Mouse (Mus musculus): Measurements from ENCODE around the gene Spdye4a. TPM values are rescaled to one million over a fixed set of nuclear protein-coding genes. Genes with fewer than 3 reads are reported as not detected.
A peak's percentile ranks its signal among the peaks of the same experiment; 100 is the strongest.
"Not testable (repeated sequence)": the region's sequence is repeated elsewhere in the genome, so short reads cannot be mapped to it uniquely, and the experiment has no call there.

The Spdye4a gene
- polyA plus RNA-seq, 1 experiment = not detected

DNA sequence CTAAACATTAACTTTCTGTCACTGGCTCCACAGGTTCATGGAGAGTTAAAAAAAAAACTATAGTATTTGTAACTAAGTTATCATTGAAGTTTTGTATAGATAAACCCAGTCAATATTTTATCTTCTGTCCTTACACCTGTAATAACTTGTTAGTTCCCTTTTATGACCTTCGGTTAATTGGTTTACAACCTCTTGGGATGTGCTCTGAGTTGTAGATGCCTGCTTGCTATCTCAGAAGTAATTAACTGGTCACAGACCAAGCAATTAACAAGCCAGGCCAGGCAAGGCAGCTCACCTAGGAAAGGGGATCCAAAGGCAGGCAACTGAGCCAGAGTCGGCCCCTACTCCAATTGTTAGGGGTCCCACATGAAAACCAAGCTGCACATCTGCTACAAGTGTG is 12.9 kb downstream of the Spdye4a start:
- no peaks in the 10 kb centered on the region for H3K9me3 ChIP-seq (replicated peaks; ENCODE audit: control insufficient read depth, insufficient read depth, low read length, poor library complexity, severe bottlenecking)
- H3K27ac ChIP-seq (ENCODE audit: insufficient read depth, low read length) = no peak overlapping the region
- no peak overlapping the region for H3K9ac ChIP-seq (ENCODE audit: low read depth, poor library complexity, severe bottlenecking)
- H3K36me3 ChIP-seq (ENCODE audit: control insufficient read depth, insufficient read depth, low read length, poor library complexity, severe bottlenecking) = no peaks in the 10 kb centered on the region
- H3K4me1 ChIP-seq (ENCODE audit: control insufficient read depth, insufficient read depth, low read length) = no peaks in the 10 kb centered on the region
- no peak overlapping the region for H3K4me3 ChIP-seq (ENCODE audit: low read depth, low read length)
- TF ChIP-seq POLR2A (IDR thresholded peaks at IDR 0.05; ENCODE audit: insufficient read depth, low read length) (no peak), CTCF (IDR thresholded peaks at IDR 0.05; ENCODE audit: low read depth, low read length) (no peak), EP300 (IDR thresholded peaks at IDR 0.05; ENCODE audit: insufficient read depth, low read depth, low read length) (no peak)
- H3K27me3 ChIP-seq (ENCODE audit: control insufficient read depth, insufficient read depth, low read length, poor library complexity, severe bottlenecking) = no peaks in the 10 kb centered on the region

GRCm38 (mm10) chr5:143205015-143205414 is 21.7 kb downstream of the Spdye4a start:
- no peak overlapping the region for H3K27ac ChIP-seq (ENCODE audit: insufficient read depth, low read length)
- H3K27me3 ChIP-seq (ENCODE audit: control insufficient read depth, insufficient read depth, low read length, poor library complexity, severe bottlenecking) = no peaks in the 10 kb centered on the region
- no peak for TF ChIP-seq POLR2A (IDR thresholded peaks at IDR 0.05; ENCODE audit: insufficient read depth, low read length)
- peak; percentile 65 for TF ChIP-seq CTCF (IDR thresholded peaks at IDR 0.05; ENCODE audit: low read depth, low read length)
- TF ChIP-seq EP300 (IDR thresholded peaks at IDR 0.05; ENCODE audit: insufficient read depth, low read depth, low read length) = no peak
- H3K4me1 ChIP-seq (ENCODE audit: control insufficient read depth, insufficient read depth, low read length) = no peaks in the 10 kb centered on the region
- H3K4me3 ChIP-seq (ENCODE audit: low read depth, low read length) = no peak overlapping the region
- no peak overlapping the region for H3K9ac ChIP-seq (ENCODE audit: low read depth, poor library complexity, severe bottlenecking)
- no peaks in the 10 kb centered on the region for H3K36me3 ChIP-seq (ENCODE audit: control insufficient read depth, insufficient read depth, low read length, poor library complexity, severe bottlenecking)
- peaks cover 11% of the 10 kb centered on the region for H3K9me3 ChIP-seq (replicated peaks; ENCODE audit: control insufficient read depth, insufficient read depth, low read length, poor library complexity, severe bottlenecking)

DNA sequence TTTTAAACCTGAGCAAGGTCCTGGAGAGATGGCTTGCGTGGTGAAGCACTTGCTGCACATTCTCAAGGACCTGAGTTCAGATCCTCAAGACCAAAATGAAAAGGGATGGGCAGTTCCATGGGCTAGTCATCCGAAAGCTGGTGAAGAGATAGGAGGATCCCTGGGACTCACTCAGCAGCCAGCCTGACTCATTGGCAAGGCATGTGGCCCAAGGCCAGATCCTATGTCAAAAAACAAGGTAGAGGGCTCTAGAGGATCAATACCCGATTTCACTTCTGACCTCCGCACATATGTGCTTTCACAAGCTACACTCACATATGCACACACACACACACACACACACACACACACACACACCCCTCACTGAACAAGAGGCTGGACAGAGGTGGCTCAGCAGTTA is 30.2 kb downstream of the Spdye4a start:
- no peaks in the 10 kb centered on the region for H3K9me3 ChIP-seq (replicated peaks; ENCODE audit: control insufficient read depth, insufficient read depth, low read length, poor library complexity, severe bottlenecking)
- no peaks in the 10 kb centered on the region for H3K4me1 ChIP-seq (ENCODE audit: control insufficient read depth, insufficient read depth, low read length)
- TF ChIP-seq CTCF (IDR thresholded peaks at IDR 0.05; ENCODE audit: low read depth, low read length) = no peak
- no peak for TF ChIP-seq EP300 (IDR thresholded peaks at IDR 0.05; ENCODE audit: insufficient read depth, low read depth, low read length)
- TF ChIP-seq POLR2A (IDR thresholded peaks at IDR 0.05; ENCODE audit: insufficient read depth, low read length) = no peak
- no peak overlapping the region for H3K27ac ChIP-seq (ENCODE audit: insufficient read depth, low read length)
- H3K36me3 ChIP-seq (ENCODE audit: control insufficient read depth, insufficient read depth, low read length, poor library complexity, severe bottlenecking) = no peaks in the 10 kb centered on the region
- no peak overlapping the region for H3K4me3 ChIP-seq (ENCODE audit: low read depth, low read length)
- no peak overlapping the region for H3K9ac ChIP-seq (ENCODE audit: low read depth, poor library complexity, severe bottlenecking)
- H3K27me3 ChIP-seq (ENCODE audit: control insufficient read depth, insufficient read depth, low read length, poor library complexity, severe bottlenecking) = no peaks in the 10 kb centered on the region

DNA sequence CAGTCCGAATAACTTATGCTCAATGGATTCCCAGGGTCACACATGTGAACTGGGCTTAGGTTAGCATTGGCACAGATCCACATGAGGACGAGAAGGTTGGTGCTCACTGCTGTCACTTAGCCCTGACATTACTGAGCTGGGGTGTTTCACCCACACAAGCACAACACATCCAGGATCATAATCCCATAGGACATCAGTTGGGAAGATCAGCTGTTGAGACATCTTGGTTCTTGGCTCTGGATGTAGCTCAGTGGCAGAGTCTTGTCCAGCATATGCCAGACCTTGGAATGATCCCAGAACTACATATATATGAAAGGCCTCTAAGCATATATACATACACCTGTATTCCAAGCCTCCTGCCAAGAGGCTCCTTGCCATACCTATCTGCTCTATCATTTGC is 31.5 kb downstream of the Spdye4a start:
- Histone ChIP-seq H3K9ac (ENCODE audit: low read depth, poor library complexity, severe bottlenecking) (no peak overlapping the region), H3K9me3 (replicated peaks; ENCODE audit: control insufficient read depth, insufficient read depth, low read length, poor library complexity, severe bottlenecking) (no peaks in the 10 kb centered on the region), H3K4me1 (ENCODE audit: control insufficient read depth, insufficient read depth, low read length) (no peaks in the 10 kb centered on the region), H3K4me3 (ENCODE audit: low read depth, low read length) (no peak overlapping the region), H3K36me3 (ENCODE audit: control insufficient read depth, insufficient read depth, low read length, poor library complexity, severe bottlenecking) (no peaks in the 10 kb centered on the region), H3K27me3 (ENCODE audit: control insufficient read depth, insufficient read depth, low read length, poor library complexity, severe bottlenecking) (no peaks in the 10 kb centered on the region), H3K27ac (ENCODE audit: insufficient read depth, low read length) (no peak overlapping the region)
- TF ChIP-seq EP300 (IDR thresholded peaks at IDR 0.05; ENCODE audit: insufficient read depth, low read depth, low read length) (no peak), POLR2A (IDR thresholded peaks at IDR 0.05; ENCODE audit: insufficient read depth, low read length) (no peak), CTCF (IDR thresholded peaks at IDR 0.05; ENCODE audit: low read depth, low read length) (no peak)

GRCm38 (mm10) chr5:143194747-143195146 is 31.9 kb downstream of the Spdye4a start:
- H3K9ac ChIP-seq (ENCODE audit: low read depth, poor library complexity, severe bottlenecking); H3K4me1 ChIP-seq (ENCODE audit: control insufficient read depth, insufficient read depth, low read length); H3K9me3 ChIP-seq (replicated peaks; ENCODE audit: control insufficient read depth, insufficient read depth, low read length, poor library complexity, severe bottlenecking); H3K4me3 ChIP-seq (ENCODE audit: low read depth, low read length); H3K27ac ChIP-seq (ENCODE audit: insufficient read depth, low read length); H3K36me3 ChIP-seq (ENCODE audit: control insufficient read depth, insufficient read depth, low read length, poor library complexity, severe bottlenecking); H3K27me3 ChIP-seq (ENCODE audit: control insufficient read depth, insufficient read depth, low read length, poor library complexity, severe bottlenecking): not testable (repeated sequence)

DNA sequence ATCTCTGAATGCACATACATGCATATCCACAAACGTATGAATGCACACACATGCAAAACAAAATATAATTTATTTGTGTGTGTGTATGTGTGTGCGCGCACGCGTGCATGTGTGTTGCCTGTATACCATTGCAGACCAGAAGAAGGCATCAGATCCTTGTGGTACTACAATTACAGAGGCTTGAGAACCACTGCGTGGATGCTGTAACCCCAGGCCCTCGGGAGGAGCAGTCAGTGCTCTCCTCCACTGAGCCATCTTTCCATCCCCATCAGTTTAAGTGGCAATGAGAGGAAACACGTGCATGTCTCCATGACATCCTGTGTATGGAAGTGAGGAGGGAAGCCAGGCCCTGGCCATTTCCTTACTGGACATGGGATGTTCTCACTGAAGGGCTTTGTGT is 33.9 kb downstream of the Spdye4a start:
- no peaks in the 10 kb centered on the region; the same call in 1 of the 2 replicates for H3K27me3 ChIP-seq (ENCODE audit: control insufficient read depth, insufficient read depth, low read length, poor library complexity, severe bottlenecking)
- no peaks in the 10 kb centered on the region for H3K4me1 ChIP-seq (ENCODE audit: control insufficient read depth, insufficient read depth, low read length)
- no peaks in the 10 kb centered on the region for H3K36me3 ChIP-seq (ENCODE audit: control insufficient read depth, insufficient read depth, low read length, poor library complexity, severe bottlenecking)
- no peak overlapping the region for H3K27ac ChIP-seq (ENCODE audit: insufficient read depth, low read length)
- no peak overlapping the region for H3K9ac ChIP-seq (ENCODE audit: low read depth, poor library complexity, severe bottlenecking)
- H3K9me3 ChIP-seq (replicated peaks; ENCODE audit: control insufficient read depth, insufficient read depth, low read length, poor library complexity, severe bottlenecking) = no peaks in the 10 kb centered on the region
- no peak for TF ChIP-seq POLR2A (IDR thresholded peaks at IDR 0.05; ENCODE audit: insufficient read depth, low read length)
- TF ChIP-seq EP300 (IDR thresholded peaks at IDR 0.05; ENCODE audit: insufficient read depth, low read depth, low read length) = no peak
- H3K4me3 ChIP-seq (ENCODE audit: low read depth, low read length) = no peak overlapping the region

DNA sequence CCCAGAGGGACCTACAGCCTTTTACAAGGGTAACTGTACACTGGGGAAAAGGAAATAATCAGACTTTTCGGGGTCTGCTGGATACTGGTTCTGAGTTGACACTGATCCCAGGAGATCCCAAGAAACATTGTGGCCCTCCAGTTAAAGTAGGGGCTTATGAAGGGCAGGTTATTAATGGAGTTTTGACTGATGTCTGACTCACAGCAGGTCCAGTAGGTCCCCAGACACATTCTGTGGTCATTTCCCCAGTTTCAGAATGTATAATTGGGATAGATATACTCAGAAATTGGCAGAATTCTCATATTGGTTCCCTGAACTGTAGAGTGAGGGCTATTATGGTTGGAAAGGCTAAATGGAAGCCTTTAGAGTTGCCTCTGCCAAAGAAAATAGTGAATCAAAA is 38.7 kb downstream of the Spdye4a start:
- H3K27me3 ChIP-seq (ENCODE audit: control insufficient read depth, insufficient read depth, low read length, poor library complexity, severe bottlenecking); H3K36me3 ChIP-seq (ENCODE audit: control insufficient read depth, insufficient read depth, low read length, poor library complexity, severe bottlenecking); H3K4me3 ChIP-seq (ENCODE audit: low read depth, low read length): not testable (repeated sequence)

More for the DNA sequence above, 38.7 kb downstream of the Spdye4a start:
- H3K27ac ChIP-seq (ENCODE audit: insufficient read depth, low read length); H3K4me1 ChIP-seq (ENCODE audit: control insufficient read depth, insufficient read depth, low read length); H3K9me3 ChIP-seq (replicated peaks; ENCODE audit: control insufficient read depth, insufficient read depth, low read length, poor library complexity, severe bottlenecking); H3K9ac ChIP-seq (ENCODE audit: low read depth, poor library complexity, severe bottlenecking): not testable (repeated sequence)

All from ES-Bruce4 (cell line).